Mouse (Mus musculus): ENCODE data around the gene S100a3. TPM values are rescaled to one million over a fixed set of nuclear protein-coding genes. Genes with fewer than 3 reads are reported as not detected.

Gene S100a3
- polyA plus RNA-seq, 1 experiment = 0.23 TPM

DNA sequence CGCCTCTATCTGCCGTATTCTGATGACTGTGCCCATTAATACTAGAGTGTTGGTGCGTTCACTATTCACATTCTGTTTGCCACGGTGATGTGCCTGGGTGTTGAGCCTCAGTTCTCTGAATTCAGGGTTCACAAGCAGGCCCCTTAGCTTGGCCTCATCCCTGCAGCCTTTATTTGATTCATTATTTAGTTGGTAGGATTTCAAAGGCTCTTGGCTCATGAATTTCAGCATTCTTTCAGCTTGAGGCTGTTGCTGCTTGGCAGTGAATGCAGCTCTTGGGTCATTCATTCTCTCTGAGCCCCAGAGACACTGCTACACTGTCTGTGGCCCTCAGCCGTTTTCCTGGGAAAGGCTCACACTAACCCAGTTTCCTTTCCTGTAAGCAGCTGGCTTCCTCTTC is 4.4 kb upstream of the S100a3 start:
- Histone ChIP-seq H3K4me1 (ENCODE audit: control insufficient read depth, insufficient read depth, low read length) (no peaks in the 10 kb centered on the region), H3K36me3 (ENCODE audit: control insufficient read depth, insufficient read depth, low read length) (no peaks in the 10 kb centered on the region), H3K27ac (ENCODE audit: insufficient read depth, low read depth, low read length) (no peak overlapping the region), H3K4me3 (ENCODE audit: insufficient read depth, low read depth, low read length) (no peak overlapping the region), H3K27me3 (replicated peaks; ENCODE audit: control insufficient read depth, insufficient read depth, low read length) (no peaks in the 10 kb centered on the region)
- WGBS = 64% methylated on average over 5 of the region's 5 CpGs
- peak; percentile 22 for DNase-seq
- TF ChIP-seq CTCF (conservative IDR thresholded peaks at IDR 0.05; ENCODE audit: insufficient read depth, insufficient read length, low read depth, low read length) (no peak), POLR2A (IDR thresholded peaks at IDR 0.05; ENCODE audit: low read depth, low read length) (no peak)

DNA sequence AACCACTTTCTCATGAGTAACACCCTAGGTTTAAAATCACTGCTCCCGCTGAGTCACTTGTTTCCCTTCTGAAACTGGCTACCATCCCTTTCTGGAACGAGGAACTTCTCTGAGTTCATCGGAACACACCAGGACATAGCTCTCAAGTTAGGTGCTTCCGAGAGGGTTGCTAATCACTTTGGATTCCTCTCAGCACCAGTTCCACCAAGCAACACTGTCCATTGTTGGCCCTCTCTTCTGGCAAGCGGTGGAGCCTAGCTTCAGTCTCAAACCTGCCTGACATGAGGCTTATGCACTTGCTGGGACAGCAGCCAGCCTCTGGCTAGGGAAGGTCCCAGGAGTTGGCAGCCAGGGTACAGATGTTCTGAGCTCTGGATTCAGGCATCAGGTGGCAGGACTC is 14.3 kb downstream of the S100a3 start:
- Histone ChIP-seq H3K27me3 (replicated peaks; ENCODE audit: control insufficient read depth, insufficient read depth, low read length) (no peaks in the 10 kb centered on the region), H3K4me3 (ENCODE audit: insufficient read depth, low read depth, low read length) (no peak overlapping the region), H3K27ac (ENCODE audit: insufficient read depth, low read depth, low read length) (no peak overlapping the region), H3K36me3 (ENCODE audit: control insufficient read depth, insufficient read depth, low read length) (no peaks in the 10 kb centered on the region), H3K4me1 (ENCODE audit: control insufficient read depth, insufficient read depth, low read length) (no peaks in the 10 kb centered on the region)
- DNase-seq = no peak
- no peak for TF ChIP-seq POLR2A (IDR thresholded peaks at IDR 0.05; ENCODE audit: low read depth, low read length)
- TF ChIP-seq CTCF (conservative IDR thresholded peaks at IDR 0.05; ENCODE audit: insufficient read depth, insufficient read length, low read depth, low read length) = no peak
- WGBS = 85% methylated on average over 5 of the region's 5 CpGs

DNA sequence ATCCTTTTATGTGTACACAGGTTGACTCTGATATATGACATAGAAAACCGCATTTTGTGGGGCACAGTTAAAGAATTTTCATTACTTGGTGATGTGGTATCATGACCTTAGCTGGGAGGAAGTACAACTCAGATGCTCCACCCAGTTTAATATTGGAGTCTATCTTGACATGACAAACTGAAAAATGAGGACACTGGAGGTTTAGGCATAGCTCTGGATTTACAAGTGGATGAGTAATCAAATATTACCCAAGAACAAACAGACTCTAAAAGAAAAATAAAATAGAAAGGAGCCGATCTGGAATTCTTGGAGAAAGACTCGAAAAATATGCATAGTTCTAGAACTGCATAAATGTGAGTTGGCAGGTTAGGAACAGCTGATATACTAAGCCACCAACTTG is 14.9 kb downstream of the S100a3 start:
- no peaks in the 10 kb centered on the region for H3K27me3 ChIP-seq (replicated peaks; ENCODE audit: control insufficient read depth, insufficient read depth, low read length)
- WGBS = 59% methylated on average over 3 of the region's 3 CpGs
- H3K4me1 ChIP-seq (ENCODE audit: control insufficient read depth, insufficient read depth, low read length) = no peaks in the 10 kb centered on the region
- TF ChIP-seq CTCF (conservative IDR thresholded peaks at IDR 0.05; ENCODE audit: insufficient read depth, insufficient read length, low read depth, low read length) = no peak
- no peak for TF ChIP-seq POLR2A (IDR thresholded peaks at IDR 0.05; ENCODE audit: low read depth, low read length)
- no peak overlapping the region for H3K27ac ChIP-seq (ENCODE audit: insufficient read depth, low read depth, low read length)
- no peak overlapping the region for H3K4me3 ChIP-seq (ENCODE audit: insufficient read depth, low read depth, low read length)
- H3K36me3 ChIP-seq (ENCODE audit: control insufficient read depth, insufficient read depth, low read length) = no peaks in the 10 kb centered on the region
- no peak for DNase-seq

DNA sequence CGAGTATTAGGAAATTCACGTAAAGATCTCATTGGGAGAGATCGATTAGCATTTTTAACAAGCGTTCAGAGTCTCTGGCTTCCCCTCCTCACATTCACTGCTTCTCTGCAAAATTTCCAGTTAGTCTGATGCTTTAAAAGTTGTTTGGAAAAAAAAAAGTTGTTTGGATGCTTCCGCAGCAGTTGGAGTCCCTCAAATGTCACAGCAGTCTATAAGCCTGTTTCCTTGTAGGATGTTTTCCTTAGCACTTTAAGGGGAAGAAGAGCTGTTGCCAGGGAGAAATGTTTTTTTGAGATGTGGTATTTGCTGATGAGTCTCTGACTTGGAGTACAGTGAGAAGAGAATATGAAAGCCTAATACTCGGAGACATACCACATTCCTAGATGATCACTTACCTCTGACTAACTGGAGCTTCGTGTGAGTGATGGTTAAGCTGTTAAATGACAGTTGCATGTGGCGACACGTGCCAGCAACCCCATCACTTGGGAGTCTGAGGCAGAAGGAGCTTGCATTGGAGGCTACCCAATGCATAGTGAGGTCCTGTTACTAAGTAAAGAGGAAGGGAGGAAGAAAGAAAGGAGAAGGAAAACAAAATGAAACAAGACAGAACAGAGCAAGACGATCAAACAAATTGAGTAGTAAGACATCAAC is 16.1 kb downstream of the S100a3 start:
- Histone ChIP-seq H3K4me1 (ENCODE audit: control insufficient read depth, insufficient read depth, low read length) (no peaks in the 10 kb centered on the region), H3K27me3 (replicated peaks; ENCODE audit: control insufficient read depth, insufficient read depth, low read length) (no peaks in the 10 kb centered on the region), H3K4me3 (ENCODE audit: insufficient read depth, low read depth, low read length) (no peak overlapping the region), H3K36me3 (ENCODE audit: control insufficient read depth, insufficient read depth, low read length) (no peaks in the 10 kb centered on the region), H3K27ac (ENCODE audit: insufficient read depth, low read depth, low read length) (no peak overlapping the region)
- TF ChIP-seq CTCF (conservative IDR thresholded peaks at IDR 0.05; ENCODE audit: insufficient read depth, insufficient read length, low read depth, low read length) (no peak), POLR2A (IDR thresholded peaks at IDR 0.05; ENCODE audit: low read depth, low read length) (no peak)
- DNase-seq = no peak
- WGBS = 62% methylated on average over 10 of the region's 10 CpGs

DNA sequence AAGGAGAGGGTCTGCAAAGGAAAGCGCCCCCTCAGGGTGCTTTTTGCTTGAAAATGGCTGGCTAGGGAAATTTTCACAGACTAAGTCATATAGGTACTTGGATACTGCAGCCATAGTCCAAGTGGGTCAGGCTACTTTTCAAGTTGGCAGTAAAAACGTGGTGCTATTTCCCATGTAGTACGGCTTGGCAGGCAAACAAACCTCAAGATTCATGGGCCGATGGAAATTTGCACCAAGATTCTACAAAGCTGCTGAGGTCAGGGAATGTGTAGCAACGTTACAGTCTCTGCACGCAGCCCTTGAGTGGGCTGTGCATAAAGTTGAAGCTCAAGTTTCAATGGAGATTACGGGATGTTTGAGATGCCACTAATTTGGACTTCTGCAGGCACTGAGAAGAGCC is 19.1 kb downstream of the S100a3 start:
- TF ChIP-seq CTCF (conservative IDR thresholded peaks at IDR 0.05; ENCODE audit: insufficient read depth, insufficient read length, low read depth, low read length) (no peak), POLR2A (IDR thresholded peaks at IDR 0.05; ENCODE audit: low read depth, low read length) (no peak)
- no peak for DNase-seq
- Histone ChIP-seq H3K4me1 (ENCODE audit: control insufficient read depth, insufficient read depth, low read length) (no peaks in the 10 kb centered on the region), H3K4me3 (ENCODE audit: insufficient read depth, low read depth, low read length) (no peak overlapping the region), H3K27me3 (replicated peaks; ENCODE audit: control insufficient read depth, insufficient read depth, low read length) (no peaks in the 10 kb centered on the region), H3K27ac (ENCODE audit: insufficient read depth, low read depth, low read length) (no peak overlapping the region), H3K36me3 (ENCODE audit: control insufficient read depth, insufficient read depth, low read length) (no peaks in the 10 kb centered on the region)
- WGBS = 42% methylated on average over 7 of the region's 7 CpGs

DNA sequence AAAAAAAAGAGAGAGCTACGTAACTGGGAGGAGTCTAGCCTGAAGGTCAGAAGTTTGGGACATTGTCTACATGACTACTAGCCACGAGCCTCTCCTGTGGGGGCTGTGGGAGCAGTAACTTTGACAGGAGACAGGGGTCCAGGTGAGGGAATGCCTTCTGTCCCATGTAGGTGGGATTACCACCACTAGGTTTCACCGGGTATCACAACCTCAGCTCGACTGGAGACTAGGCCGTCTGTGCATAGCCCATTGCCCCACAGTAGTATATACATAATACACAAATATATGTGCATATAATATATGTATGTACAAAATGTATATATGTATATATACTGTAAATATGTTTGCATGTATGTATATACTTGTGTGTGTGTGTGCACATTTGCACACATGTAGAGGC is 20.8 kb downstream of the S100a3 start:
- Histone ChIP-seq H3K27ac (ENCODE audit: insufficient read depth, low read depth, low read length) (no peak overlapping the region), H3K4me1 (ENCODE audit: control insufficient read depth, insufficient read depth, low read length) (no peaks in the 10 kb centered on the region), H3K4me3 (ENCODE audit: insufficient read depth, low read depth, low read length) (no peak overlapping the region), H3K36me3 (ENCODE audit: control insufficient read depth, insufficient read depth, low read length) (no peaks in the 10 kb centered on the region), H3K27me3 (replicated peaks; ENCODE audit: control insufficient read depth, insufficient read depth, low read length) (no peaks in the 10 kb centered on the region)
- TF ChIP-seq POLR2A (IDR thresholded peaks at IDR 0.05; ENCODE audit: low read depth, low read length) = no peak
- TF ChIP-seq CTCF (conservative IDR thresholded peaks at IDR 0.05; ENCODE audit: insufficient read depth, insufficient read length, low read depth, low read length) = no peak
- DNase-seq = no peak
- 97% methylated on average over 5 of the region's 5 CpGs for WGBS

DNA sequence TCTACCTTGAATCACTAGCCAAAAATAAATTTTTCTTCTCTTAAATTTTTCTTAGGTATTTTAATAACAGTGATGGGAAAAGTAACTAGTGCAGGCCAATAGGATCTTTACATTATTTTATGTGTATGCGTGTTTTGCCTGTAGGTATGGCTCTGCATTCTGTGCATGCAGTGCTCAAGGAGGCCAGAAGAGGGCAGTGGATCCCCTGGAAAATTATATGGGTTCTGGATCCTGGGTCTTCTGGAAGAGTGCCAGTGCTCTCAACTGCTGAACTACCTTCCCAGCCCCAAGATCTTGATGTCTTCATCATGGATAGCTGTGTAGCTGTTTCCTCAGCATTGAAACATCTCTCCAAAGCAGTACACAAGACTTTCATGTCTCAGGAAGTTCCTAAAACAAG is 21.8 kb downstream of the S100a3 start:
- Histone ChIP-seq H3K4me1 (ENCODE audit: control insufficient read depth, insufficient read depth, low read length) (no peaks in the 10 kb centered on the region), H3K27ac (ENCODE audit: insufficient read depth, low read depth, low read length) (no peak overlapping the region), H3K36me3 (ENCODE audit: control insufficient read depth, insufficient read depth, low read length) (no peaks in the 10 kb centered on the region), H3K4me3 (ENCODE audit: insufficient read depth, low read depth, low read length) (no peak overlapping the region), H3K27me3 (replicated peaks; ENCODE audit: control insufficient read depth, insufficient read depth, low read length) (no peaks in the 10 kb centered on the region)
- no peak for DNase-seq
- 100% methylated on average over 1 of the region's 1 CpGs for WGBS
- no peak for TF ChIP-seq CTCF (conservative IDR thresholded peaks at IDR 0.05; ENCODE audit: insufficient read depth, insufficient read length, low read depth, low read length)

Data from kidney, adult 2 months (tissue).